Mouse (Mus musculus) embryonic facial prominence, embryonic 15.5 days (tissue): ENCODE data around the gene Hinfp. TPM values are rescaled to one million over a fixed set of nuclear protein-coding genes. Genes with fewer than 3 reads are reported as not detected.

ENCODE experiments used
- ATAC-seq: fragments of 200-750 bp; cut with Nextera tagmentation; 2 replicates; pipeline ENCODE4 v1.8.0; 2017; ENCODE audit warnings: low read depth, moderate TSS enrichment; ENCODE audit not compliant: insufficient number of reproducible peaks, low FRiP score, low TSS enrichment
- H3K27ac ChIP-seq: fragments of 300-500 bp; sonication (generic); replicated peaks from 2 replicates; pipeline ENCODE4 v1.5.1; 2015; ENCODE audit warnings: mild to moderate bottlenecking, inconsistent platforms
- H3K27me3 ChIP-seq: fragments of 300-500 bp; sonication (generic); 2 replicates; pipeline ENCODE4 v1.6.1; 2015; ENCODE audit warnings: inconsistent platforms
- H3K36me3 ChIP-seq: fragments of 300-500 bp; sonication (generic); 2 replicates; pipeline ENCODE4 v1.6.1; 2015; ENCODE audit warnings: mild to moderate bottlenecking, inconsistent platforms
- H3K4me1 ChIP-seq: fragments of 300-500 bp; sonication (generic); 2 replicates; pipeline ENCODE4 v1.6.1; 2015; ENCODE audit warnings: inconsistent platforms
- H3K4me2 ChIP-seq: fragments of 300-500 bp; sonication (generic); replicated peaks from 2 replicates; pipeline ENCODE4 v1.6.1; 2015; ENCODE audit warnings: mild to moderate bottlenecking, inconsistent platforms
- H3K4me3 ChIP-seq: fragments of 300-500 bp; sonication (generic); replicated peaks from 2 replicates; pipeline ENCODE4 v1.5.1; 2015; ENCODE audit warnings: mild to moderate bottlenecking, inconsistent platforms
- H3K9ac ChIP-seq: fragments of 300-500 bp; sonication (generic); 2 replicates; pipeline ENCODE4 v1.6.1; 2015; ENCODE audit warnings: inconsistent platforms
- H3K9me3 ChIP-seq: fragments of 300-500 bp; sonication (generic); replicated peaks from 2 replicates; pipeline ENCODE4 v1.6.1; 2016; ENCODE audit warnings: inconsistent platforms
- WGBS: fragments of 180-500 bp; shearing (Covaris S2); methylation state at CpG from one replicate; pipeline ENCODE4 v1.1.7; 2015; 5-methylcytosine and 5-hydroxymethylcytosine counted together
- polyA plus RNA-seq: library from polyadenylated mRNA; unstranded; fragments of >200 nt; fragmentation: Nextera tagmentation; extraction: Ambion mirVana; gene quantifications from 2 replicates; pipeline ENCODE4 v1.2.1, GENCODE M21; 2015

Hinfp gene
- polyA plus RNA-seq, 1 experiment from 2014 or later, result 26.6 TPM

GRCm38 (mm10) chr9:44269077-44269476 lies 36.4 kb downstream of the Hinfp start:
- H3K27ac ChIP-seq, result no peak overlapping the region
- H3K9ac ChIP-seq, result no peak overlapping the region
- H3K4me1 ChIP-seq, result peaks cover 14% of the 10 kb centered on the region
- H3K9me3 ChIP-seq, result no peaks in the 10 kb centered on the region
- no peak overlapping the region for H3K4me2 ChIP-seq
- WGBS, result 79% methylated on average over 3 of the region's 3 CpGs
- no peak overlapping the region for H3K4me3 ChIP-seq
- H3K27me3 ChIP-seq, result no peaks in the 10 kb centered on the region
- H3K36me3 ChIP-seq, result no peaks in the 10 kb centered on the region
- ATAC-seq, result no peak

GRCm38 (mm10) chr9:44268432-44268831 lies 37.0 kb downstream of the Hinfp start, which contains the start of gene Nlrx1:
TSS of gene Nlrx1 (minus strand) at chr9:44268599.
- peak within 1 kb of the TSS; percentile 91 for H3K27ac ChIP-seq

GRCm38 (mm10) chr9:44268027-44268360 lies 37.5 kb downstream of the Hinfp start:
- 4% methylated on average over 28 of the region's 28 CpGs for WGBS
- H3K9me3 ChIP-seq, result no peaks in the 10 kb centered on the region
- H3K36me3 ChIP-seq, result peaks cover 6% of the 10 kb centered on the region
- peak overlapping the region; percentile 80 for H3K4me2 ChIP-seq
- H3K4me1 ChIP-seq, result peaks cover 14% of the 10 kb centered on the region
- peak overlapping the region; percentile 55 for H3K4me3 ChIP-seq
- peak; percentile 82 for ATAC-seq
- H3K27ac ChIP-seq, result peak overlapping the region; percentile 91
- H3K9ac ChIP-seq, result peak overlapping the region; percentile 53
- no peaks in the 10 kb centered on the region for H3K27me3 ChIP-seq

More at GRCm38 (mm10) chr9:44268432-44268831, 37.0 kb downstream of the Hinfp start, which contains the start of gene Nlrx1:
- WGBS, result 63% methylated on average over 6 of the region's 6 CpGs
- no peak for ATAC-seq
- Histone ChIP-seq H3K4me2 (peak within 1 kb of the TSS; percentile 80), H3K9ac (peak within 1 kb of the TSS; percentile 53), H3K36me3 (peaks cover 3% of the 10 kb centered on the region), H3K4me1 (peaks cover 14% of the 10 kb centered on the region), H3K4me3 (peak within 1 kb of the TSS; percentile 55), H3K27me3 (no peaks in the 10 kb centered on the region), H3K9me3 (no peaks in the 10 kb centered on the region)

- peak; percentile 17; the same call in 1 of the 2 replicates for ATAC-seq
- 5% methylated on average over 23 of the region's 23 CpGs for WGBS
- Histone ChIP-seq H3K9me3 (no peaks in the 10 kb centered on the region), H3K4me3 (peak overlapping the region; percentile 55), H3K36me3 (peaks cover 10% of the 10 kb centered on the region), H3K27ac (peak overlapping the region; percentile 91), H3K27me3 (no peaks in the 10 kb centered on the region), H3K4me1 (peaks cover 14% of the 10 kb centered on the region), H3K4me2 (peak overlapping the region; percentile 80), H3K9ac (peak overlapping the region; percentile 53)
These were observed 38.0 kb downstream of the Hinfp start for GRCm38 (mm10) chr9:44267319-44268026.

GRCm38 (mm10) chr9:44266478-44267226 lies 38.8 kb downstream of the Hinfp start:
- H3K4me2 ChIP-seq, result peak overlapping the region; percentile 80
- H3K9ac ChIP-seq, result no peak overlapping the region
- H3K27me3 ChIP-seq, result no peaks in the 10 kb centered on the region
- WGBS, result 69% methylated on average over 8 of the region's 8 CpGs
- ATAC-seq, result no peak
- peak overlapping the region; percentile 55 for H3K4me3 ChIP-seq
- peak overlapping the region; percentile 91 for H3K27ac ChIP-seq
- H3K4me1 ChIP-seq, result peaks cover 14% of the 10 kb centered on the region
- H3K36me3 ChIP-seq, result peaks cover 10% of the 10 kb centered on the region
- H3K9me3 ChIP-seq, result no peaks in the 10 kb centered on the region

GRCm38 (mm10) chr9:44261388-44261787 lies 44.1 kb downstream of the Hinfp start:
- 77% methylated on average over 14 of the region's 14 CpGs for WGBS
- Histone ChIP-seq H3K4me1 (peaks cover 3% of the 10 kb centered on the region), H3K27ac (no peak overlapping the region), H3K9me3 (no peaks in the 10 kb centered on the region), H3K27me3 (no peaks in the 10 kb centered on the region), H3K9ac (no peak overlapping the region), H3K4me2 (no peak overlapping the region), H3K36me3 (peaks cover 17% of the 10 kb centered on the region), H3K4me3 (no peak overlapping the region)
- ATAC-seq, result no peak

- Histone ChIP-seq H3K4me1 (peaks cover 21% of the 10 kb centered on the region), H3K4me2 (no peak overlapping the region), H3K9me3 (no peaks in the 10 kb centered on the region), H3K9ac (no peak overlapping the region), H3K27me3 (no peaks in the 10 kb centered on the region), H3K36me3 (peaks cover 19% of the 10 kb centered on the region), H3K4me3 (no peak overlapping the region), H3K27ac (no peak overlapping the region)
- WGBS, result 73% methylated on average over 10 of the region's 10 CpGs
- no peak for ATAC-seq
These were observed 46.5 kb downstream of the Hinfp start for GRCm38 (mm10) chr9:44259014-44259413.

GRCm38 (mm10) chr9:44256213-44256612 lies 49.3 kb downstream of the Hinfp start:
- no peaks in the 10 kb centered on the region for H3K27me3 ChIP-seq
- H3K36me3 ChIP-seq, result peaks cover 10% of the 10 kb centered on the region; the same call in 1 of the 2 replicates
- ATAC-seq, result no peak
- no peak overlapping the region for H3K4me3 ChIP-seq
- H3K9ac ChIP-seq, result no peak overlapping the region
- no peaks in the 10 kb centered on the region for H3K9me3 ChIP-seq
- no peak overlapping the region for H3K27ac ChIP-seq
- H3K4me1 ChIP-seq, result peaks cover 36% of the 10 kb centered on the region
- 80% methylated on average over 8 of the region's 8 CpGs for WGBS
- no peak overlapping the region for H3K4me2 ChIP-seq

- H3K9me3 ChIP-seq, result no peaks in the 10 kb centered on the region
- H3K9ac ChIP-seq, result no peak overlapping the region
- H3K36me3 ChIP-seq, result peaks cover 10% of the 10 kb centered on the region; the same call in 1 of the 2 replicates
- no peak for ATAC-seq
- H3K4me2 ChIP-seq, result no peak overlapping the region
- no peaks in the 10 kb centered on the region for H3K27me3 ChIP-seq
- no peak overlapping the region for H3K4me3 ChIP-seq
- H3K27ac ChIP-seq, result peak overlapping the region; percentile 48
- 56% methylated on average over 6 of the region's 6 CpGs for WGBS
- peaks cover 36% of the 10 kb centered on the region for H3K4me1 ChIP-seq
These were observed 50.3 kb downstream of the Hinfp start for GRCm38 (mm10) chr9:44255136-44255521.

GRCm38 (mm10) chr9:44254508-44255135 lies 50.8 kb downstream of the Hinfp start:
- Histone ChIP-seq H3K27me3 (no peaks in the 10 kb centered on the region), H3K36me3 (peaks cover 10% of the 10 kb centered on the region; the same call in 1 of the 2 replicates), H3K9ac (no peak overlapping the region), H3K9me3 (no peaks in the 10 kb centered on the region), H3K4me3 (no peak overlapping the region), H3K4me2 (no peak overlapping the region), H3K27ac (peak overlapping the region; percentile 48; the same call in 1 of the 2 replicates), H3K4me1 (peaks cover 39% of the 10 kb centered on the region)
- 6% methylated on average over 5 of the region's 5 CpGs for WGBS
- no peak for ATAC-seq

GRCm38 (mm10) chr9:44253441-44253840 lies 52.0 kb downstream of the Hinfp start:
- H3K36me3 ChIP-seq, result peaks cover 9% of the 10 kb centered on the region; the same call in 1 of the 2 replicates
- WGBS, result 60% methylated on average over 6 of the region's 6 CpGs
- no peak overlapping the region for H3K27ac ChIP-seq
- no peak overlapping the region for H3K4me2 ChIP-seq
- no peak for ATAC-seq
- no peaks in the 10 kb centered on the region for H3K27me3 ChIP-seq
- H3K9me3 ChIP-seq, result no peaks in the 10 kb centered on the region
- H3K4me1 ChIP-seq, result peaks cover 42% of the 10 kb centered on the region
- H3K4me3 ChIP-seq, result no peak overlapping the region
- H3K9ac ChIP-seq, result no peak overlapping the region
